ENCODE assay signal across 8 mouse cellular contexts in the genomic region with DNA sequence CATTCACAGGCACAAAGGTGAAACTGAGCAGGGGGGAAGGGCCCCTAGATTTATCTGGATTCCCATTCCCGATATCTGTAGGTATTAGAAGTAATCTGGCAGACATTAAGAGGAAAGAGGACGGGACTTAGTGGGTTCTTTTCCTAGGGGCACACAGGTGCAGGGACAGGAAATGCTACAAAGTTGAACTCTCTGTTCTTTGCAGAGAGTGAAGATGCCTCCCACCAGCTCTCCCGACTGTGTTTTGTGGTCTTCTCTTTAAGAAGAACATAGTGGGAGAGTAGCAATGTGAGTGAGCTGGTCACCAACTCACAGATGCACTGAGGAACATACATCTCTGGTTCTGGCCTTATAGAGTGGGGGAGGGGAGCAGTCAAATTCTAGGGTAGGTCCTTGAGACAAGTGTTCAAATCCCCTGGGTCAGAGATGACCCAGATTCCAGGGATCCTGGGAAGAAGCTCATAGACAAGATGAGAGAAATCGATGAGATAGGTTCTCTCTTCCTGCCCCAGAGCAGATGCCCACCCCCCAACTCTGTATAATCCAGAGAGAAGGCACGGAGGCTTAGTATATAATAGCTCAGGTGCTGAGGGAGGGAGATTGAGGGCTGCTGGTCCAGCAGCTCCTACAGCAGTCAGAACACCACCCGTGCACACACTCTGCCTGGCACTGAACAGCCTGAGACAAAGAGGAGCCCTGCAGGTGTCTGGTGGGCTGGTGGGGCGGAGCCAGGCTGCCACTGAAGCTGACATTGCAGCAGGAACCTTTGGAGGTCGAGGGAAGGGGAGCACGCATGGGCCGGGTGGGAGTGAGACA. TPM values are rescaled to one million over a fixed set of nuclear protein-coding genes. Genes with fewer than 3 reads are reported as not detected.
DNase-seq lines count a peak whose midpoint lies in the region; ATAC-seq and TF ChIP-seq lines count a peak whose summit lies in the region.

No protein-coding gene starts in this region.

- DNase-seq in kidney, postnatal 36 days, result no peak
- DNase-seq in left cerebral cortex, postnatal 14 days (ENCODE audit: low spot score in 2 of 2), result no peak
- DNase-seq in urinary bladder, adult 18-20 months (ENCODE audit: low spot score in 2 of 2), result no peak
- DNase-seq in MN1 (ENCODE audit: low spot score), result no peak

- peak overlapping the region; percentile 58 for H3K4me3 ChIP-seq in kidney, embryonic 16.5 days (ENCODE audit: low read length)
- peak overlapping the region; percentile 89 for H3K4me3 ChIP-seq in embryonic facial prominence, embryonic 13.5 days
- H3K4me3 ChIP-seq in intestine, postnatal 0 days (ENCODE audit: low read depth, low read length), result peak overlapping the region; percentile 79
- peak overlapping the region; percentile 93 for H3K4me3 ChIP-seq in olfactory bulb, adult 2 months (ENCODE audit: insufficient read depth, low read depth, low read length)

- no peak for TF ChIP-seq POLR2A in olfactory bulb, adult 2 months (IDR thresholded peaks at IDR 0.05; ENCODE audit: insufficient read depth, low read depth, low read length)

- H3K27ac ChIP-seq in kidney, embryonic 16.5 days (ENCODE audit: low read length), result no peak overlapping the region
- no peak overlapping the region for H3K27ac ChIP-seq in embryonic facial prominence, embryonic 13.5 days
- peak overlapping the region; percentile 86; the same call in 1 of the 2 replicates for H3K27ac ChIP-seq in intestine, postnatal 0 days (ENCODE audit: low read depth, low read length)
- peak overlapping the region; percentile 74 for H3K27ac ChIP-seq in olfactory bulb, adult 2 months (ENCODE audit: insufficient read depth, low read depth, low read length)

- H3K9me3 ChIP-seq in kidney, embryonic 16.5 days (ENCODE audit: low read length), result no peaks in the 10 kb centered on the region
- no peaks in the 10 kb centered on the region for H3K9me3 ChIP-seq in embryonic facial prominence, embryonic 13.5 days
- H3K9me3 ChIP-seq in intestine, postnatal 0 days (ENCODE audit: control insufficient read depth), result no peaks in the 10 kb centered on the region

- H3K4me2 ChIP-seq in kidney, embryonic 16.5 days (replicated peaks; ENCODE audit: low read depth, low read length), result peak overlapping the region; percentile 89
- peak overlapping the region; percentile 93 for H3K4me2 ChIP-seq in embryonic facial prominence, embryonic 13.5 days
- H3K4me2 ChIP-seq in intestine, postnatal 0 days (replicated peaks; ENCODE audit: low read depth), result peak overlapping the region; percentile 97

- 0 out of 2 replicates have a peak overlapping the region, but pooled peaks have one; percentile 76 for H3K9ac ChIP-seq in kidney, embryonic 16.5 days (replicated peaks; ENCODE audit: low read length)
- H3K9ac ChIP-seq in embryonic facial prominence, embryonic 13.5 days, result peak overlapping the region; percentile 88
- H3K9ac ChIP-seq in intestine, postnatal 0 days (ENCODE audit: low read depth, low read length), result peak overlapping the region; percentile 81

- WGBS in kidney, embryonic 16.5 days, result 45% methylated on average over 10 of the region's 10 CpGs
- 22% methylated on average over 10 of the region's 10 CpGs for WGBS in embryonic facial prominence, embryonic 13.5 days
- WGBS in intestine, postnatal 0 days, result 38% methylated on average over 10 of the region's 10 CpGs
- WGBS in olfactory bulb, adult 2 months, result 16% methylated on average over 10 of the region's 10 CpGs

- H3K4me1 ChIP-seq in kidney, embryonic 16.5 days (ENCODE audit: insufficient read depth, low read length), result peaks cover 84% of the 10 kb centered on the region
- H3K4me1 ChIP-seq in embryonic facial prominence, embryonic 13.5 days, result peaks cover 90% of the 10 kb centered on the region
- H3K4me1 ChIP-seq in intestine, postnatal 0 days (replicated peaks; ENCODE audit: control insufficient read depth, insufficient read depth, low read length), result peaks cover 45% of the 10 kb centered on the region
- peaks cover 66% of the 10 kb centered on the region for H3K4me1 ChIP-seq in olfactory bulb, adult 2 months (ENCODE audit: control insufficient read depth, insufficient read depth, low read length)

- ATAC-seq in kidney, embryonic 16.5 days (ENCODE audit: low FRiP score, low TSS enrichment), result no peak
- ATAC-seq in embryonic facial prominence, embryonic 13.5 days (ENCODE audit: insufficient number of reproducible peaks, insufficient read depth, low FRiP score, low TSS enrichment, low read depth), result no peak
- no peak for ATAC-seq in intestine, postnatal 0 days

- intact Hi-C loops in left cerebral cortex, postnatal 14 days (cut with DNase I), result loop anchor here (5.0 to 10.0 kb wide), 2 partner anchors 75 to 492 kb away; partner anchors contain the start of gene Zfp281

- H3K36me3 ChIP-seq in kidney, embryonic 16.5 days (ENCODE audit: insufficient read depth, low read length), result no peaks in the 10 kb centered on the region
- no peaks in the 10 kb centered on the region for H3K36me3 ChIP-seq in embryonic facial prominence, embryonic 13.5 days
- no peaks in the 10 kb centered on the region for H3K36me3 ChIP-seq in intestine, postnatal 0 days (ENCODE audit: control insufficient read depth, insufficient read depth)

- H3K27me3 ChIP-seq in kidney, embryonic 16.5 days (ENCODE audit: insufficient read depth, low read length), result no peaks in the 10 kb centered on the region
- H3K27me3 ChIP-seq in embryonic facial prominence, embryonic 13.5 days, result no peaks in the 10 kb centered on the region
- H3K27me3 ChIP-seq in intestine, postnatal 0 days (replicated peaks; ENCODE audit: control insufficient read depth, insufficient read depth, low read length), result no peaks in the 10 kb centered on the region

- TF ChIP-seq CTCF in intestine, postnatal 0 days (IDR thresholded peaks at IDR 0.05; ENCODE audit: low read depth), result no peak
- TF ChIP-seq CTCF in olfactory bulb, adult 2 months (IDR thresholded peaks at IDR 0.05; ENCODE audit: insufficient read depth, low read depth, low read length), result no peak

RNA-seq across cellular contexts. Expression of gene Kif21b, which starts 1.4 kb away (rescaled TPM):
- 2.2 TPM in 2 replicates for polyA plus RNA-seq in kidney, embryonic 16.5 days (2015; fragmentation: Nextera tagmentation; extraction: Ambion mirVana)
- 4.7 TPM in 2 replicates for polyA plus RNA-seq in embryonic facial prominence, embryonic 13.5 days (2015; fragmentation: Nextera tagmentation; extraction: Ambion mirVana)
- polyA plus RNA-seq in intestine, postnatal 0 days (2015; fragmentation: Nextera tagmentation; extraction: Ambion mirVana), result 5.5 and 6.4 TPM in 2 replicates
- polyA plus RNA-seq in olfactory bulb, adult 2 months (2012; ENCODE audit: insufficient read depth, insufficient read length, low replicate concordance, missing spikeins), result 94.8 and 211 TPM in 2 replicates
- total RNA-seq in left cerebral cortex, postnatal 14 days (2021), result 100 to 1,000 TPM; 180 to 201 TPM

Comparison
In these comparisons a context has a peak if more than half of its experiments do, and no peak if none do; other contexts are left out.
1. H3K27ac ChIP-seq: peak in intestine, postnatal 0 days (single experiment) and olfactory bulb, adult 2 months (single experiment); none in kidney, embryonic 16.5 days (single experiment) and embryonic facial prominence, embryonic 13.5 days (single experiment).
2. RNA of gene Kif21b, which starts 1.4 kb away (polyA plus RNA-seq): 94.8 to 211 TPM in olfactory bulb, adult 2 months; 5.5 to 6.4 TPM in intestine, postnatal 0 days, 4.7 TPM in embryonic facial prominence, embryonic 13.5 days and 2.2 TPM in kidney, embryonic 16.5 days; every median in the first group is over 10 times any median in the second.
3. Peak in every context shown above with its lines, with median percentiles within 50 percentile points of each other: H3K4me2 ChIP-seq, H3K4me3 ChIP-seq and H3K9ac ChIP-seq.